Mouse (Mus musculus) retina, adult 2 months (tissue): ENCODE results near the gene Soga3.

Experiments
- DNase-seq: peaks from one replicate; pipeline ENCODE4 v3.0.0-alpha.2; 2012; ENCODE audit warnings: low read depth, low spot score

Gene Soga3

DNA sequence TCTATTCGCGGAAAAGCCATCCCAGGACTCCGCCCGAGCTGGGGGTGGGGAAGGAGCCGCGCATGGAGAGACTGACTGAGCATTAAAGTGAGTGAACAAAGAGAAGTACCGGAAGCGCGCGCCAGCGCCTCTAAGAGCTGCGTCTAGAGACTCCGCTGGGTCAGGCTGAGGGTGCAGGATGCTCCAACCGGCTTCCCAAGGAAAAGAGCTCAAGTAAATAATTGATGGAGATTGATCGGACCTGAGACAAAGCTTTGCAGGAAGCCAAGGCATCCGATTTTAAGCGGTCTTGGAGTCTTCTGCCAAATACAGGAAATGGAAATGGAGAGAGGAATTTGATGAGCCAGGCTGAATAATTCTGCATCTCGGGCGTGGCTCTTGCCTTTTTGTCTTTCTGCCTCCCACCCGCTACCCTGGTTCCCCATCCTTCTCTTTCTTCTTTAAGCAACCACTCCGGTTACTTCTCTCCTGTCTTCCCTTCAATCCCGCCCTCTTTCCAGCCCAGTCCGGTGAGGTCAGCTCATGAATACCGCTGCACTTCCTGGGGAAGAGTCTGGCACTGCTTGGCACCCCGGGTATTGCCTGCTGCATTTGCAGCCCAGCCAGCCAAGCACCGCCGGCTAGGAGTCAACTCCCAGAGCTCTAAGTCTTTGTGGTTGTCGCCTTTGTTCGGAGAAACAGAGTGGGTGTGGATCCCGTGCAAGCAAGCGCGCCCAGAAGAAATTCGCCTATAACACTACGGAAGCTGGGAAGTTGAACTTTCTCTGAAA, at the start of gene Soga3:
Gene Soga3, plus strand, starts transcription at position 274 of the 770 bp plus-strand sequence.
- DNase-seq, result peak; percentile 16

DNA sequence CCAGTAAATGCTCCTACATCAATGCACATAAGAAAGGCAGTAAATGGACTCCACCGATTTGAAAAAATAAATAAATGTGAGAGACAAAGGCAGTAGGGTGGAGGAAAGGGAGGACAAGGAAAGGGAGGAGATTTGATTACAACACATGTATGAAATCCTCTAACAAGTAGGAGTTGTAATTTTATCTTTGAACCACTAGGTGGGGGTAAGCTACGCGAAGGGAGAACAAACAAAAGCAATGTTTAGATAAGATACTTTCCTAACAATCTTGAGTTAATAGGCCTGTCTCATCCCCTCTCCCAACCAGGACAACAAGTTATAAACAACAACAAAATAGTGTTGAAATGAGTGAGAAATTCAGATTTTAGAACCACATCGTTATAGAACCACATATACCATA, 36.7 kb upstream of the Soga3 start:
- DNase-seq, result peak; percentile 25

DNA sequence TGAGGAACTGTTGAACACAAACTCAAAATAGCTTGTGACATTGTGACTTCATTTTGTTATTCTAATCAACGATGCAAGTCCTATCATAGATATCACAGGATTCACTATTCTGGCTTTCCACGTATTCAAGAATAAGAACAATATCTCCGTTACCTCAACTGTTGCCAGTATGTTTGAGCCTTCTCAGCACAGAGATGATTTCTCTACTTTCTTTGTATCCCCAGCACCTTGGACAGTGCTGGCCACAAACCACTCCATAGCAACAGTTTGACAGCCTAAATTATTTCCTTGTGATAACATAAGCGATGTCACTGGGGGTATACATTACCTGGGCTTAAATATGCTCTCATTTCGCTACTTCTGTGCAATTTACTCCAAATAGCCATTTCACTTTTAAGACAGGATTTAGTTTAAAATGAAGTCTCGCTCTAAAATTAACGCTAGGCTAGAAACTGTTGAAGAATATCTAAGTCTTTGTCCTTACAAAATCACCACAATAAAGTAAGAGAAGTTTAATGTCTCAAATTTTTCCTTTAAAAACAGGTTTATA, 1.0 kb upstream of the Soga3 start:
- DNase-seq, result no peak

DNA sequence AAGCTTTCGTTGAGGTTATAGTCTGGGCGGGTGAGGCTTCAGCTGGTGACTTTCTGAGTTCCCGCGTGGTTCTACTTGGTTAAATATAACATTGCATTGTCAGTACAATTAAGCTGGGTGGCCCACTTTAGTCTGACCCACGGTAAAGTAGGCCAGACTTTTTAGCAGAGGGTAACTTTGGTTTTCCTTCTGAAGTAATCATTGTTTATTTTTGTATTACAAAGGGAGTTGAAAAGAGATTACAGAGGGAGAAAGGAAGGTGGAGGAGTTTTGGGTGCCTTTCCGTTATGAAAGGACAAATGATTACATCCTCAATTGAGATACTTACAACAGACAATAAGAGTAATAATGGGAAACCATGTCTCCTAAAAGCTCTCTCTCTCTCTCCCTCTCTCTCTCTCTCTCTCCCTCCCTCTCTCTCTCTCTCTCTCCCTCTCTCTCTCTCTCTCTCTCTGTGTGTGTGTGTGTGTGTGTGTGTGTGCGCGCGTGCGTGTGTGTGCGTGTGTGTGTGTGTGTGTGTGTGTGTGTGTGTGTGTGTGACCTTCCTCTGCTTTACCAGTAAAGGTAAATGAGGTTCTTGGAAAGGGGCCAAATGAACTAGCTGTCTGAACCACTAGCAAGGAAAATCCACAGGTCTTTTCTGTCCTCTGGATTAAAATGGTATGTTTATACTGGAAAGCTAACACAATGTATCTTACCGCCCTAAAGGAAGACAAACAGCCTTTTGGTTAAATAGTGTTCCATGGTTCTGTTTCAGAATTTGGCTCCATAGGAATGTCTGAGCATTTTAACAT, 1.2 kb downstream of the Soga3 start:
- DNase-seq, result no peak

DNA sequence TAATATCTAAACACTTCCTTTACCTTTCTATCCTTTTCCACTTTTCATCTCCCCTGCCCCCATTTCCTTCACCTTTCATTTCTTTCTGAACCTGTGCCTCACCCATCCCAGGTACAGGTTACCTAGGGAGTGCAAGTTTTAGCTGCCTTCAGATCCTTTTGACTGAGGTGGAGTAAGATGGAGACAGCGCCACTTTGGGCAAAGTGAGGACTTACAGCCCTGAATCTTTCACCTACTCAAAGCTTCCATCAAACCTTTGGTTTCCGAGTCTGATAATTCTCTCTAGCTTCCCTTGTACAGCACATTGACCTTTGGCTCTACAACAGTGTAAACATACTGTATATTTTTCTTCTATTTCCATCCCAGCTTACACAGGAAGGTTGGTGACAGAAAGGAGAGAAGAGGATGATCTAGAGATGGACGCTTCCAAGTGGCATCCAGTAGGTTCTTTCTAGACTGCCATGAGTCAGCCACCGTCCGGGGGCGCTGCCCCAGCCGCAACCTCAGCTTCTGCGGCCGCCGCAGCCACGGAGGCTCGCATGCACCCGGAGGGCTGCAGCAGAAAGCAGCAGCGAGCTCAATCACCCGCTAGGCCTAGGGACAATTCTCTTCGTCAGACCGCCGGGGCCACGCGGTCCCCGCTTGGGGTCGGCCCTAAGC, 2.7 kb downstream of the Soga3 start:
- no peak for DNase-seq

DNA sequence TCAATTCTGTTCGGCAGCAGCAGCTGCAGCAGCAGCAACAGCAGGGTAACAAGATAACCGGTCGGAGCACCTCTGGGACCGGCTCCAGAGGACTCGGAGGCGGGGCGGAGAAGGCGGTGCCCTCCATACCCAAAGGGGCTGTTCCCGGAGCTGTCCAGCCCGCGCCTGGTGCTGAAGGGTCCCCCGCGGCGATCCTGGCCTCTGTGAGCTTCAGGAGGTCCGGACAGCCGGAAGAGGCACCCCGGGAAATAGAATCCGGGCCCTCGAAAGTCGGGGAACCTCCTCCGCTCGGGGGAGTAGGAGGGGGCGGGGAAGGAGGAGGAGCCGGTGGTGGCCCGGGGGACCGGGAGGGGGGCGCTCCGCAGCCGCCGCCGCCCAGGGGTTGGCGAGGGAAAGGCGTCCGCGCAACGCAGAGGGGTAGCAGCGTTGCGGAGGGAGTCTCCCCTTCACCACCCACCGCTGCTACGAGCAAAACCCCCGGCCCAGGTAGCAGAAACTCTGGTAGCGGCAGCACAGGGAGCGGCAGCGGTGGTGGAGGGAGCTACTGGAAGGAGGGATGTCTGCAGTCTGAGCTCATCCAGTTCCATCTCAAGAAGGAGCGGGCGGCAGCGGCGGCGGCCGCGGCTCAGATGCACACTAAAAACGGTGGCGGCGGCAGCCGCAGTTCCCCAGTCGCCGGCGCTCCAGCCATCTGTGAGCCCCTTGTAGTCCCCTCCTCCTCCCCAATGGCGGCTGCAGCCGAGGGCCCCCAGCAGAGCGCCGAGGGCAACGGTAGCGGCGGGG, 3.4 kb downstream of the Soga3 start:
- DNase-seq, result peak; percentile 64

DNA sequence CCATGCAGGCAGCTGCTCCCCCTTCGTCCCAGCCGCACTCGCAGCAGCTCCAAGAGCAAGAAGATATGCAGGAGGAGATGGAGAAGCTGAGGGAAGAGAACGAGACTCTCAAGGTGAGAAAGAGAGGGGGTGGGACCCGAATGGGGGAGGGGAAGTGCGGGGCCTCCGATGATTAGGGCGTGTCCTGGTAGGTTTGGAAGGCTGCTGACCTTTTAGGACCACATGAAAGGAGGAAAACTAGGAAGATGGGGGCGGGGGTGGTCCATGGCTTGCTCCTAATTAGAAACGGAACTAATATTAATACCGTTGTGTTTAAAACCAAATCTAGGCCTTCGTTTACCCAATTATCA, 4.0 kb downstream of the Soga3 start:
- DNase-seq, result peak; percentile 13

DNA sequence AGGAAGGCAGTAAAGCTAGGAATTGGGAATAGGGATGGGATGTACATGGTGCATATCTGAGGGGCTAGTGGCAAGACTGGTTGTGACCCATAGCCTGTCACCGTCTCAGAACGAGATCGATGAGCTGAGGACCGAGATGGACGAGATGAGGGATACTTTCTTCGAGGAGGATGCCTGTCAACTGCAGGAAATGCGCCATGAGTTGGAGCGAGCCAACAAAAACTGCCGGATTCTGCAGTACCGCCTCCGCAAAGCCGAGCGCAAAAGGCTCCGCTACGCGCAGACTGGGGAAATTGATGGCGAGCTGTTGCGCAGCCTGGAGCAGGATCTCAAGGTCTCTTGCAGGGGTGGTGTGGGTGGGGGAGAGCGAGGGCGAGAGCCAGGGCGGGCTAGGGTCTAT, 4.4 kb downstream of the Soga3 start:
- DNase-seq, result no peak

DNA sequence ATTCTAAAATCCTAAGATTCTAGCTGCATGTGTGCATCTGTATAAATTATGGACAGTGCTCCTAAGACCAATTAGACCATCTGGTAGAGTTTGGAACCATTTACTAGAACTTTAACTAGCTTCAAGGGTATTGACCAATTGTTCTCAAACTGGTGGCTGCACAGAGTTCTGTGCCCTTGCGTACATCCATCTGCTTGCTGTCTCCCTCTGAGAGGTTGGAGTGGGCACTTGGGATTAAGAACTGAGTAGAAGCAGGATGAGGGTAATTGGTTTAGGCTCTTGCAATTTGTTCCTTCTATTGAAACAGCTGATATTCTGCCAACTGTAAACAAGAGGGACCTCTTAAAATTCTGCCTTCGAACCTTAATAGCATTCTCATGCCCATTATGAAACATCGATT, 11.7 kb downstream of the Soga3 start:
- DNase-seq, result no peak

DNA sequence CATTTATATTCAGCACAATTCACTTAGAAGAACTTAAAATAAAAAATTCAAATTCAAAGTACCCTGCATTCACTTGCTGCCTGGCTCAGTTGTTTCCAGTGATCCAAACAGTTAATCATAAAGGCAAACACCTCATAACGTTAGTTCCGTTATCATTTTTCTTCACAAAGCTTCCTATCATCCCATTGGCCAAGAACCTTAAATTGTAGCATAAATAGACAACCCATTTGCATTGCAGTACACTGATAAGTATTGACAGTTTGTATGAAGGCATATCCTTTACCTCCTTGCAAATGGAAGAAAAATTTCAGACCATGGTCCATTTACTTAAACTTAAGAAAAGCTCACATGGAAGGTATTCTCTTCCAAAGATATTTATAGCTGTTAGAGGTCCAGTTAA, 18.0 kb downstream of the Soga3 start:
- no peak for DNase-seq

DNA sequence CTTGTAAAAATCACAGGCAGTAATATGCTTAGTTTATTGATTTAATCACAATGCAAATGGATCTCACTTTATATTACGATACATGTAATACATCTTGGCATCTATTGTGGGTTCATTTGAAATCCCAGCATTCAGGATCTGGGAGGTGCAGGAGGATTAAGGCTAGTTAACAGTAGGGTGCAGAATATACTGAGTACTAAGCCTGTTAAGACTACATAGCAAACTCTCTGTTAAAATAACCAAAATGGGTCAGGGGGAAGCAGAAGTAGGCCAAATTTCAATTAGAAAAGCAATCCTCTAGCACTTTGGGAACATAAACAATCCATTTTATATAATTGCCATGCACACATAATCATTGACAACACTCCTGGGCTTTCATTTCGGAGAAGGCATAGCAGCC, 30.1 kb downstream of the Soga3 start:
- DNase-seq, result no peak

DNA sequence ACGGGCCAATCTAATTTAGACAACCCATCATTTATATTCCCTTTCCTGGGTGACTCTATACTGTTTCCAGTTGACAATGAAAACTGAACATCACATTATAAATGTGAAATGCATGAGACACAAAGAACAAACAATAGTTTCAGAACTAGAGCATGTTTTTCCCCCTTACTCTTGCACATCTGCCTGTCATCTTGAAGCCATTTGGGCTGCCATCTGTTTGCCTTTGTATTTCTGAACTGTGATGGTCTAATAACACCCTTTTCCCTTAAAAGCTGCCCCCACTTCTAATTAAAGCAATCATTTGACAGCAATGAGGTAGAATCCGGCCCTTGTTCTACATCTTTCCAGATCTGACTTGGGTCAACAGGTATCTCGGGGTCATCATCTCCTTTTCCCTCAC, 32.0 kb downstream of the Soga3 start:
- no peak for DNase-seq

DNA sequence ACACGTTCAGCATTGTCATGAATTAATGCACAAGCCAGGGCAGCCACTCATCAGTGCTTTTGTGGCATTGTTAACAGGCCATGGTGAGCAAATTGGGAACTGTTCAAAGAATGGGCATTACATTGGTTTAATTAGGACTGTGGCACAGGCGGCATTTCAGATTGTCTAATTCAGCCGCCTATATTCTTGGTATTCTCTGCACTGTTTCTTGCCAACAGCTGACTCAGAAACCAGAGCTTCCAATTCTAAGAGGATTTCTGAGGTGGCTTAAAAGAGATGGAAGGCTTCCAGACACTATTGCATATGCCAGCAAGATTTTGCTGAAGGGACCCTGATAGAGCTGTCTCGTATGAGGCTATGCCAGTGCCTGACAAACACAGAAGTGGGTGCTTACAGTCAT, 33.2 kb downstream of the Soga3 start:
- DNase-seq, result no peak

DNA sequence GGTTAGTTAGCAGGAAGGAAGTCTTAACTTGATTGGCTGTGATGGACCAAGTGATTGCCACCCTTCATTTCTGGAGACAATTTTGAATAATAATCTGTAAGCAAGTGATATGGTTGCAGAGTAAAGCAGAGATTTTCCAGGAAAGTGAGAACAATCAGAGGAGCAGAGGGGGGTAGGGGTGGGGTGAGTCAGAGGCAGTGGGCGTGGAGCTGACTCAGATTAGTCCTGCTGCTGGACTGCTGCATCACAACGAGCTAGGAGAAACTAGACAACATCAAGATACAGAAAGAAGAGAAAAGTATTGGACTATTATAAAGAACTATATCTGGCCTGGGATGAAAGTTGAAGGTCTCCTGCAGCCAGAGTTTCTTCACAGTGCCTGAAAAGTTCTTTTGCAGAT, 34.4 kb downstream of the Soga3 start:
- no peak for DNase-seq

DNA sequence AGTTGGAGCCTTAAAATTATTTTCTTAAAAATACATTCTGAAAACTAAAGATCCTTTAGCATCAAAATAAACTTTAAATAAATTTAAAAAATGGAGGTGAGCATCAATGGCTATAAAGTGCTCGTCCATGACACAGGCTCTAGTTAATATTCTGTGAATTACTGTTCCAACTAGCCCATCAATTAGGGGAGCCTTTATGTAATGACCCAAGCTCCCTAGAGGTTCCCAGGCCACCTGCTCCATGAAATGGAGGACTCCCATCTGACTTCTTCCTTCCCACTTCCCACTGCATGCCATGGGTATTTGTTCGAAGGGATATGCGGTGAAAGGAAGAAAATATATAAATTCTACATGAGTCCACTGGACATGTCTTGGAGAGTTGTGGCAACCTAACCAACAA, 36.6 kb downstream of the Soga3 start:
- no peak for DNase-seq

DNA sequence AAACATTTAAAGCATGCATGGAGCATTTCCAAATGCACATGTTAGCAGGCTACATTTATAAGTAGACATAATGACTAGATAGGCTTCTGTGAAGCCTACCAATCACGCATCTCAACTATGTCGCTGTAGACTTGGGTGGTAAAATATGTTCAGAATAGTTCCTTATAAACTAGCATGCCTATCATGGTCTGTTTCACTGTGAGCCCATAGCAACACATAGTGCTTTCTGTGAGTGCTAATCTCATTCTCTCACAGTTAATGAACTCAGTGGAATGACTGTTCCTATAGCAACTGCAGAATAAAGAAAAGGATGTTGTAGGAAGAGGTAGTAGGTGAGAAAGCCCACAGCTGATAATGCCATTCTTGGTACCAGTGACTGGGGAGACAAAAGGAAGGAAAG, 37.4 kb downstream of the Soga3 start:
- no peak for DNase-seq

DNA sequence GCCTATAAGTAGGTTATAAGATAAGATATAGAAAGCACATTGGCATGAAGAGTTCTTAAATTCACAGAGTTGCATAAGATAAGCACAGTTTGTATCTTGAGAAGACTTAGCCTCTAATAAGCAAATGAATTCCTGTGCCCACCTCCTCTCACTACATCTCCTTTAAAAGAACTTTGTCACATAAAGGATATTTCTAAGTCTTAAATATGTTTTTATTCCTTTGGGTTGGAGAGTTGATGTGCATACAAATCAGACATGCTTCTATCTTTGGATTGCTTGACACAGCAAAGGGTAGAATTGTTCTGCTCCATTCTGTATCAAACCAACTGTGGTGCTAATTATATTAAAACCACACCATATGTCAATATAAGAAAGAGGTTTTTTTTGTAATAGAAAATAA, 50.1 kb downstream of the Soga3 start:
- no peak for DNase-seq

DNA sequence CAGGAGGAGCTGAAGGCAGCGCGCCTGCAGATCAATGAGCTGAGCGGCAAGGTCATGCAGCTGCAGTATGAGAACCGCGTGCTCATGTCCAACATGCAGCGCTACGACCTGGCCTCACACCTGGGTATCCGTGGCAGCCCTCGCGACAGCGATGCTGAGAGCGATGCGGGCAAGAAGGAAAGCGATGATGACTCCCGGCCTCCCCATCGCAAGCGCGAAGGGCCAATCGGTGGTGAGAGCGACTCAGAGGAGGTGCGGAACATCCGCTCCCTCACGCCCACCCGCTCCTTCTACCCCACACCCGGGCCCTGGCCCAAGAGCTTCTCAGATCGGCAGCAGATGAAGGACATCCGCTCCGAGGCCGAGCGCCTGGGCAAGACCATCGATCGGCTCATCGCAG, 53.2 kb downstream of the Soga3 start:
- DNase-seq, result no peak

DNA sequence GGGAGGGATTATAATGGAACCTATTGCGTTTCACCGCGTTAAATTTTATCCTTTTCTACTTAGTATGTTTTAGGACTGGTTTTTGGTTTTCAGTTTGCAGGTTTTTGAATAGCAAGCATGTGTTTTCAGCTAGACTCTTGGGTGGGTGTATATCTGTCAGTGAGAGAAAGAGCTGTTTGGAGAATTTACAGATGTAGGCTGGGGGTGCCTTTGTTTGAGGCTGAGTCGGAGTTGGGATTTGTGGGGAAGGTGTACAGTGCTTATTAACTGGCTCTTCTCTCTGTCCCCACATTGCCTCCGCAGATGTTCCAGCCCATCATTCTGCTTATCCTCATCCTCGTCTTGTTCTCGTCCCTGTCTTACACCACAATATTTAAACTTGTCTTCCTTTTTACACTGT, 55.0 kb downstream of the Soga3 start, which contains the start of gene Gm49353:
Gene Gm49353, plus strand, starts transcription at position 313 of the 400 bp plus-strand sequence.
- DNase-seq, result no peak

DNA sequence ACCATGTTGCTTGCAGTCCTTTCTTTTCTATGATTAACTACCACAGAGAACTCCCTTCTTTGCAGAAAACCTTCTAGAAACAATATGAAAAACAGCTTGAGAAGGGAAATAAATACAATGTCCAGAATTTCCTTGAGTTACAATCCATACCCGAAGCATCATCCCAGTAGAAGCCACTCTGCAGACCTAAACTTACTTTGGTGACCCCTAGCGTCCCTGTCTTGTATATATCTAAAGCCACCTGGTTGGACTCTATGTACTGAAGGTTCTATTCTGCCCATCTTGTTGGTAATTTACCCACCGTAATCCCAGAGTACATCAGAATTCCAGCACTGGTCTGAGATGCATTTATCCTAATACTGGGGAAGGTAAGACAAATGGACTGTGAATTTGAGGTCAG, 56.2 kb downstream of the Soga3 start:
- no peak for DNase-seq

DNA sequence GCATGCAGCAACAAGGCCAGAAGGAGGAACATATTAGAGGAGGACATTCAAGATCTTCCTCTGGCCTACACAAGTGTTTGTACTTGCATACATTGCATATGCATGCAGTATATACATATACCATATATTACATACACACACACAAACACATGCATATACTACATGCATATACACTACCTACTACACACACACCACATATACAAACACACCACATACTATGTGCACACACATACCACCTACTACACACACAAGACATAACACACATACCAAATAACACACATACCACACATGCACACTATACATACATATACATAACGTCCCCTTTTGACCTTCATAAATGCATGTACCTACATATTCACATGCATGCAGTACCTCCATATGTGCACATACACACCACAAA, 57.0 kb downstream of the Soga3 start:
- no peak for DNase-seq

DNA sequence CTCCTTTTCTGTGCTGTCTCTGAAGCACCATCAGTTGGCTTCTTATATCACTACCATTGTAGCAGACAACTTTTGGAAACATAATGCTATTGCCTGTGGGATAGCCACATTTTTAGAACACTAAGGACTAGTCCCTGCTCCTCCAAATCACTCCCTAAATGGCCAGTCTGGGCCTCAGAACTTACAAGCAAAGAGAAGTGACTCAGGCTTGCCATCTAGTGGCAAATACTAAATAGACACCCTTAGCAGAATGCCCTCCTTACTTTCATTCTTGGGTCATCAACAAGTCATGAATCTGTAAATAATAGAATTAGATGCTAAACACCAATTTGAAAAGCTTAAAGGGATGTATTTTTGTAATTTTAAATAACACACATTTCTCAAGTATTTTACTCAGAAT, 63.1 kb downstream of the Soga3 start:
- DNase-seq, result peak; percentile 29
